Mouse (Mus musculus): ENCODE results near the gene Gm5565.
A peak's percentile ranks its signal among the peaks of the same experiment; 100 is the strongest.

DNA sequence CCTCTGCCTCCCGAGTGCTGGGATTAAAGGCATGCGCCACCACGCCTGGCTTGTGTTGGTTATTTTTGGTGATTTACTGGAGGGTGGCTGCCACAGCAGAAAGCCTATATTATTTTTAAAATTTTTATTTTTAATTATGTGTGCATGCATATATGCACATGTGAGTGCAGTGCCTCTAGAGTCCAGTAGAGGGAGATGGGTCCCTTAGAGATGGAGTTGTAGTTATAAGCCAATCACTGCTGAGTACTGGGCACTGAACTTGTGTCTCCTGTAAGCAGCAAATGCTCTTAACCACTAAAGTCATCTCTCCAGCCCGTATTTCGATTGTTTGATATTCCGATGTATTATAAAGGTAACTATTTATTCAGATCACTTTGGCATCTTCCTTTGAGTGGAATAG, 40.2 kb upstream of the Gm5565 start:
- TF ChIP-seq CTCF (IDR thresholded peaks at IDR 0.05; ENCODE audit: low read depth) (peak; percentile 46), EP300 (IDR thresholded peaks at IDR 0.05; ENCODE audit: low read depth) (no peak)

Data from liver, postnatal 0 days (tissue).